Mouse (Mus musculus) hindbrain, embryonic 10.5 days (tissue): ENCODE measurements around the gene Rims1. TPM values are rescaled to one million over a fixed set of nuclear protein-coding genes. Genes with fewer than 3 reads are reported as not detected.
A peak's percentile ranks its signal among the peaks of the same experiment; 100 is the strongest.

Experiments
- DNase-seq: peaks from one replicate; pipeline ENCODE4 v3.0.0-alpha.2; 2017; ENCODE audit warnings: low spot score
- H3K27ac ChIP-seq: fragments of 300-500 bp; sonication (generic); 2 replicates; pipeline ENCODE4 v1.5.1; 2016; ENCODE audit warnings: mild to moderate bottlenecking, moderate library complexity
- H3K27me3 ChIP-seq: fragments of 300-500 bp; sonication (generic); 2 replicates; pipeline ENCODE4 v1.6.1; 2016; ENCODE audit warnings: mild to moderate bottlenecking; ENCODE audit not compliant: poor library complexity, insufficient read depth, severe bottlenecking
- H3K36me3 ChIP-seq: fragments of 300-500 bp; sonication (generic); 2 replicates; pipeline ENCODE4 v1.6.1; 2016; ENCODE audit warnings: mild to moderate bottlenecking, moderate library complexity
- H3K4me1 ChIP-seq: fragments of 300-500 bp; sonication (generic); replicated peaks from 2 replicates; pipeline ENCODE4 v1.6.1; 2016; ENCODE audit warnings: mild to moderate bottlenecking
- H3K4me3 ChIP-seq: fragments of 300-500 bp; sonication (generic); 2 replicates; pipeline ENCODE4 v1.5.1; 2016; ENCODE audit warnings: mild to moderate bottlenecking, moderate library complexity
- H3K9me3 ChIP-seq: fragments of 300-500 bp; sonication (generic); 2 replicates; pipeline ENCODE4 v1.6.1; 2016; ENCODE audit warnings: mild to moderate bottlenecking, moderate library complexity
- WGBS: fragments of 180-500 bp; shearing (Covaris S2); methylation state at CpG from one replicate; pipeline ENCODE4 v1.1.7; 2016; 5-methylcytosine and 5-hydroxymethylcytosine counted together
- polyA plus RNA-seq: library from polyadenylated mRNA; unstranded; fragments of >200 nt; fragmentation: Nextera tagmentation; extraction: Ambion mirVana; gene quantifications from 2 replicates; pipeline ENCODE4 v1.2.1, GENCODE M21; 2016

The Rims1 gene
- polyA plus RNA-seq, 1 experiment from 2014 or later: 2.6 TPM

- Histone ChIP-seq H3K4me3 (no peak overlapping the region), H3K27me3 (no peaks in the 10 kb centered on the region), H3K4me1 (no peaks in the 10 kb centered on the region), H3K27ac (no peak overlapping the region), H3K36me3 (no peaks in the 10 kb centered on the region), H3K9me3 (no peaks in the 10 kb centered on the region)
- WGBS: 72% methylated on average over 3 of the region's 3 CpGs
- DNase-seq: peak; percentile 12
These were observed 419.4 kb downstream of the Rims1 start for GRCm38 (mm10) chr1:22386361-22386760.

GRCm38 (mm10) chr1:22377652-22378051, 428.1 kb downstream of the Rims1 start:
- H3K27ac ChIP-seq: no peak overlapping the region
- no peak overlapping the region for H3K4me3 ChIP-seq
- H3K9me3 ChIP-seq: no peaks in the 10 kb centered on the region
- no peaks in the 10 kb centered on the region for H3K4me1 ChIP-seq
- WGBS: 77% methylated on average over 5 of the region's 5 CpGs
- no peak for DNase-seq
- H3K27me3 ChIP-seq: no peaks in the 10 kb centered on the region
- no peaks in the 10 kb centered on the region for H3K36me3 ChIP-seq

GRCm38 (mm10) chr1:22377062-22377461, 428.7 kb downstream of the Rims1 start:
- no peak for DNase-seq
- no peaks in the 10 kb centered on the region for H3K36me3 ChIP-seq
- no peak overlapping the region for H3K4me3 ChIP-seq
- no peak overlapping the region for H3K27ac ChIP-seq
- no peaks in the 10 kb centered on the region for H3K27me3 ChIP-seq
- no peaks in the 10 kb centered on the region for H3K9me3 ChIP-seq
- 49% methylated on average over 6 of the region's 6 CpGs for WGBS
- H3K4me1 ChIP-seq: no peaks in the 10 kb centered on the region

- Histone ChIP-seq H3K4me3 (no peak overlapping the region), H3K4me1 (no peaks in the 10 kb centered on the region), H3K36me3 (no peaks in the 10 kb centered on the region), H3K9me3 (no peaks in the 10 kb centered on the region), H3K27me3 (no peaks in the 10 kb centered on the region), H3K27ac (no peak overlapping the region)
- DNase-seq: no peak
- WGBS: 84% methylated on average over 2 of the region's 2 CpGs
These were observed 449.6 kb downstream of the Rims1 start for GRCm38 (mm10) chr1:22356209-22356608.

GRCm38 (mm10) chr1:22353687-22354086, 452.1 kb downstream of the Rims1 start:
- Histone ChIP-seq H3K4me1 (no peaks in the 10 kb centered on the region), H3K27me3 (no peaks in the 10 kb centered on the region), H3K9me3 (no peaks in the 10 kb centered on the region), H3K27ac (no peak overlapping the region), H3K4me3 (no peak overlapping the region), H3K36me3 (no peaks in the 10 kb centered on the region)
- DNase-seq: no peak
- WGBS: 83% methylated on average over 4 of the region's 4 CpGs

GRCm38 (mm10) chr1:22338914-22339313, 466.9 kb downstream of the Rims1 start:
- Histone ChIP-seq H3K36me3 (no peaks in the 10 kb centered on the region), H3K27me3 (no peaks in the 10 kb centered on the region), H3K9me3 (no peaks in the 10 kb centered on the region), H3K4me3 (no peak overlapping the region), H3K4me1 (no peaks in the 10 kb centered on the region), H3K27ac (no peak overlapping the region)
- WGBS: 87% methylated on average over 9 of the region's 9 CpGs
- DNase-seq: no peak

- H3K9me3 ChIP-seq: no peaks in the 10 kb centered on the region
- H3K27ac ChIP-seq: no peak overlapping the region
- no peaks in the 10 kb centered on the region for H3K27me3 ChIP-seq
- no peak overlapping the region for H3K4me3 ChIP-seq
- 55% methylated on average over 6 of the region's 6 CpGs for WGBS
- H3K4me1 ChIP-seq: no peaks in the 10 kb centered on the region
- DNase-seq: no peak
- H3K36me3 ChIP-seq: no peaks in the 10 kb centered on the region
These were observed 484.7 kb downstream of the Rims1 start for GRCm38 (mm10) chr1:22320941-22321676.

- 0 out of 2 replicates have a peak, but pooled peaks cover 5% of the 10 kb centered on the region for H3K4me1 ChIP-seq
- no peak overlapping the region for H3K27ac ChIP-seq
- H3K4me3 ChIP-seq: no peak overlapping the region
- whole genome bisulfite sequencing: 16% methylated on average over 2 of the region's 2 CpGs
- H3K36me3 ChIP-seq: no peaks in the 10 kb centered on the region
- no peak for DNase-seq
- H3K27me3 ChIP-seq: no peaks in the 10 kb centered on the region
- no peaks in the 10 kb centered on the region for H3K9me3 ChIP-seq
These were observed 490.3 kb downstream of the Rims1 start for GRCm38 (mm10) chr1:22315537-22315936.

GRCm38 (mm10) chr1:22311471-22311870, 494.3 kb downstream of the Rims1 start:
- DNase-seq: no peak
- no peaks in the 10 kb centered on the region for H3K27me3 ChIP-seq
- 0 out of 2 replicates have a peak, but pooled peaks cover 5% of the 10 kb centered on the region for H3K4me1 ChIP-seq
- WGBS: 82% methylated on average over 7 of the region's 7 CpGs
- no peaks in the 10 kb centered on the region for H3K9me3 ChIP-seq
- no peak overlapping the region for H3K4me3 ChIP-seq
- no peaks in the 10 kb centered on the region for H3K36me3 ChIP-seq
- no peak overlapping the region for H3K27ac ChIP-seq

GRCm38 (mm10) chr1:22306519-22306918, 499.3 kb downstream of the Rims1 start:
- Histone ChIP-seq H3K4me3 (no peak overlapping the region), H3K27ac (no peak overlapping the region), H3K9me3 (no peaks in the 10 kb centered on the region), H3K36me3 (no peaks in the 10 kb centered on the region), H3K27me3 (no peaks in the 10 kb centered on the region), H3K4me1 (no peaks in the 10 kb centered on the region)
- WGBS: 88% methylated on average over 5 of the region's 5 CpGs
- DNase-seq: no peak

GRCm38 (mm10) chr1:22305932-22306331, 499.9 kb downstream of the Rims1 start:
- H3K4me1 ChIP-seq: no peaks in the 10 kb centered on the region
- H3K27me3 ChIP-seq: no peaks in the 10 kb centered on the region
- H3K36me3 ChIP-seq: no peaks in the 10 kb centered on the region
- H3K4me3 ChIP-seq: no peak overlapping the region
- no peak overlapping the region for H3K27ac ChIP-seq
- WGBS: 86% methylated on average over 1 of the region's 1 CpGs
- no peak for DNase-seq
- H3K9me3 ChIP-seq: no peaks in the 10 kb centered on the region

- 8% methylated on average over 3 of the region's 3 CpGs for WGBS
- DNase-seq: no peak
These were observed 511.8 kb downstream of the Rims1 start for GRCm38 (mm10) chr1:22293953-22294352.

GRCm38 (mm10) chr1:22293310-22293709, 512.5 kb downstream of the Rims1 start:
- Histone ChIP-seq H3K27me3 (no peaks in the 10 kb centered on the region), H3K36me3 (no peaks in the 10 kb centered on the region), H3K4me1 (no peaks in the 10 kb centered on the region), H3K4me3 (no peak overlapping the region), H3K27ac (no peak overlapping the region), H3K9me3 (no peaks in the 10 kb centered on the region)
- 87% methylated on average over 2 of the region's 2 CpGs for WGBS
- no peak for DNase-seq

More at GRCm38 (mm10) chr1:22293953-22294352, 511.8 kb downstream of the Rims1 start:
- H3K27ac ChIP-seq: no peak overlapping the region
- no peaks in the 10 kb centered on the region for H3K9me3 ChIP-seq
- H3K27me3 ChIP-seq: no peaks in the 10 kb centered on the region
- no peaks in the 10 kb centered on the region for H3K36me3 ChIP-seq
- no peak overlapping the region for H3K4me3 ChIP-seq
- no peaks in the 10 kb centered on the region for H3K4me1 ChIP-seq

GRCm38 (mm10) chr1:22286807-22287206, 519.0 kb downstream of the Rims1 start:
- H3K27ac ChIP-seq: no peak overlapping the region
- WGBS: 77% methylated on average over 2 of the region's 2 CpGs
- H3K4me3 ChIP-seq: no peak overlapping the region
- no peaks in the 10 kb centered on the region for H3K4me1 ChIP-seq
- no peaks in the 10 kb centered on the region for H3K27me3 ChIP-seq
- H3K36me3 ChIP-seq: no peaks in the 10 kb centered on the region
- no peak for DNase-seq
- no peaks in the 10 kb centered on the region for H3K9me3 ChIP-seq
